Mouse (Mus musculus) forebrain, embryonic 14.5 days (tissue): Measurements from ENCODE around the gene Rhot1. TPM values are rescaled to one million over a fixed set of nuclear protein-coding genes. Genes with fewer than 3 reads are reported as not detected.
A peak's percentile ranks its signal among the peaks of the same experiment; 100 is the strongest.
"Not testable (repeated sequence)": the region's sequence is repeated elsewhere in the genome, so short reads cannot be mapped to it uniquely, and the experiment has no call there.

Source experiments
- ATAC-seq: fragments of 200-750 bp; cut with Nextera tagmentation; 2 replicates; pipeline ENCODE4 v1.8.0; 2017; ENCODE audit warnings: mild to moderate bottlenecking, moderate library complexity
- DNase-seq: peaks from one replicate; pipeline ENCODE4 v3.0.0-alpha.2; 2015; ENCODE audit warnings: low spot score
- H3K27ac ChIP-seq: fragments of 300-500 bp; sonication (generic); 2 replicates; pipeline ENCODE4 v1.5.1; 2014; ENCODE audit warnings: low read depth, mild to moderate bottlenecking, control low read depth, low read length, moderate library complexity
- H3K27me3 ChIP-seq: fragments of 300-500 bp; sonication (generic); replicated peaks from 2 replicates; pipeline ENCODE4 v1.6.1; 2014; ENCODE audit warnings: low read length, control low read depth, mixed read lengths; ENCODE audit not compliant: control insufficient read depth, insufficient read depth
- H3K36me3 ChIP-seq: fragments of 300-500 bp; sonication (generic); 2 replicates; pipeline ENCODE4 v1.6.1; 2014; ENCODE audit warnings: low read length, control low read depth; ENCODE audit not compliant: control insufficient read depth, insufficient read depth
- H3K4me1 ChIP-seq: fragments of 300-500 bp; sonication (generic); 2 replicates; pipeline ENCODE4 v1.6.1; 2014; ENCODE audit warnings: antibody characterized with exemption, low read length, control low read depth; ENCODE audit not compliant: control insufficient read depth, insufficient read depth
- H3K4me2 ChIP-seq: fragments of 300-500 bp; sonication (generic); 2 replicates; pipeline ENCODE4 v1.6.1; 2014; ENCODE audit warnings: mild to moderate bottlenecking, control low read depth, low read length
- H3K4me3 ChIP-seq: fragments of 300-500 bp; sonication (generic); 2 replicates; pipeline ENCODE4 v1.5.1; 2014; ENCODE audit warnings: low read depth, low read length, control low read depth
- H3K9ac ChIP-seq: fragments of 300-500 bp; sonication (generic); 2 replicates; pipeline ENCODE4 v1.6.1; 2014; ENCODE audit warnings: mild to moderate bottlenecking, low read length, control low read depth, moderate library complexity
- H3K9me3 ChIP-seq: fragments of 300-500 bp; sonication (generic); replicated peaks from 2 replicates; pipeline ENCODE4 v1.6.1; 2016; ENCODE audit warnings: low read length, control low read depth, mixed read lengths; ENCODE audit not compliant: control insufficient read depth
- WGBS: fragments of 180-500 bp; shearing (Covaris S2); extraction: QIAGEN DNeasy Blood & Tissue Kit; methylation state at CpG from one replicate; pipeline ENCODE4 v1.1.7; 2014; 5-methylcytosine and 5-hydroxymethylcytosine counted together
- polyA plus RNA-seq: library from polyadenylated mRNA; unstranded; fragments of >200 nt; fragmentation: Nextera tagmentation; extraction: Ambion mirVana; gene quantifications from 2 replicates; pipeline ENCODE4 v1.2.1, GENCODE M21; 2014

Rhot1 gene
- polyA plus RNA-seq, 1 experiment from 2014 or later: 68.8 TPM

GRCm38 (mm10) chr11:80204941-80205340 is 3.9 kb upstream of the Rhot1 start:
- ATAC-seq (no peak), DNase-seq (no peak)
- Histone ChIP-seq H3K36me3 (no peaks in the 10 kb centered on the region), H3K27me3 (no peaks in the 10 kb centered on the region), H3K9ac (no peak overlapping the region), H3K4me1 (peaks cover 1% of the 10 kb centered on the region; the same call in 1 of the 2 replicates), H3K4me2 (no peak overlapping the region), H3K27ac (no peak overlapping the region), H3K4me3 (no peak overlapping the region), H3K9me3 (no peaks in the 10 kb centered on the region)
- 28% methylated on average over 5 of the region's 5 CpGs for WGBS

GRCm38 (mm10) chr11:80208465-80208859 is 357 bp upstream of the Rhot1 start:
- H3K4me1 ChIP-seq: peaks cover 8% of the 10 kb centered on the region
- WGBS: 45% methylated on average over 7 of the region's 7 CpGs
- no peak overlapping the region for H3K27ac ChIP-seq
- no peaks in the 10 kb centered on the region for H3K9me3 ChIP-seq
- no peak overlapping the region for H3K4me2 ChIP-seq
- no peaks in the 10 kb centered on the region for H3K27me3 ChIP-seq
- DNase-seq (no peak), ATAC-seq (peak; percentile 24)
- H3K9ac ChIP-seq: no peak overlapping the region
- H3K4me3 ChIP-seq: no peak overlapping the region
- no peaks in the 10 kb centered on the region for H3K36me3 ChIP-seq

- DNase-seq: no peak
- H3K4me2 ChIP-seq: peak overlapping the region; percentile 65
- ATAC-seq: no peak
- no peaks in the 10 kb centered on the region for H3K9me3 ChIP-seq
- H3K36me3 ChIP-seq: peaks cover 6% of the 10 kb centered on the region; the same call in 1 of the 2 replicates
- no peak overlapping the region for H3K27ac ChIP-seq
- peaks cover 8% of the 10 kb centered on the region for H3K4me1 ChIP-seq
- H3K9ac ChIP-seq: no peak overlapping the region; the same call in 1 of the 2 replicates
- H3K4me3 ChIP-seq: peak overlapping the region; percentile 94; the same call in 1 of the 2 replicates
- 47% methylated on average over 6 of the region's 6 CpGs for WGBS
- no peaks in the 10 kb centered on the region for H3K27me3 ChIP-seq
These were observed 1.5 kb downstream of the Rhot1 start for GRCm38 (mm10) chr11:80210321-80210720.

- Histone ChIP-seq H3K27ac (no peak overlapping the region), H3K9ac (no peak overlapping the region), H3K4me2 (no peak overlapping the region), H3K27me3 (no peaks in the 10 kb centered on the region), H3K36me3 (peaks cover 9% of the 10 kb centered on the region; the same call in 1 of the 2 replicates), H3K9me3 (no peaks in the 10 kb centered on the region), H3K4me3 (no peak overlapping the region), H3K4me1 (peaks cover 8% of the 10 kb centered on the region)
- ATAC-seq (no peak), DNase-seq (no peak)
- 85% methylated on average over 2 of the region's 2 CpGs for WGBS
These were observed 3.5 kb downstream of the Rhot1 start for GRCm38 (mm10) chr11:80212282-80212681.

- WGBS: 89% methylated on average over 3 of the region's 3 CpGs
- no peak overlapping the region for H3K9ac ChIP-seq
- H3K4me1 ChIP-seq: peaks cover 3% of the 10 kb centered on the region
- H3K27ac ChIP-seq: no peak overlapping the region
- H3K36me3 ChIP-seq: peaks cover 11% of the 10 kb centered on the region
- H3K27me3 ChIP-seq: no peaks in the 10 kb centered on the region
- no peak overlapping the region for H3K4me2 ChIP-seq
- H3K9me3 ChIP-seq: no peaks in the 10 kb centered on the region
- ATAC-seq: no peak
- H3K4me3 ChIP-seq: no peak overlapping the region
- DNase-seq: no peak
These were observed 6.5 kb downstream of the Rhot1 start for GRCm38 (mm10) chr11:80215291-80215690.

GRCm38 (mm10) chr11:80218657-80219293 is 10.0 kb downstream of the Rhot1 start:
- 86% methylated on average over 11 of the region's 11 CpGs for WGBS
- Histone ChIP-seq H3K36me3 (peaks cover 38% of the 10 kb centered on the region), H3K27me3 (no peaks in the 10 kb centered on the region), H3K9me3 (no peaks in the 10 kb centered on the region), H3K4me2 (no peak overlapping the region), H3K9ac (no peak overlapping the region), H3K4me1 (no peaks in the 10 kb centered on the region), H3K27ac (no peak overlapping the region), H3K4me3 (no peak overlapping the region)
- DNase-seq (no peak), ATAC-seq (no peak)

- H3K36me3 ChIP-seq: peaks cover 63% of the 10 kb centered on the region
- H3K9me3 ChIP-seq, ATAC-seq, H3K27ac ChIP-seq, H3K9ac ChIP-seq, H3K4me2 ChIP-seq, H3K4me3 ChIP-seq, H3K27me3 ChIP-seq, DNase-seq, H3K4me1 ChIP-seq: not testable (repeated sequence)
- 98% methylated on average over 5 of the region's 5 CpGs for WGBS
These were observed 21.2 kb downstream of the Rhot1 start for GRCm38 (mm10) chr11:80230066-80230465.

- DNase-seq (no peak), ATAC-seq (no peak)
- 83% methylated on average over 3 of the region's 3 CpGs for WGBS
- Histone ChIP-seq H3K4me1 (no peaks in the 10 kb centered on the region), H3K4me3 (no peak overlapping the region), H3K27ac (no peak overlapping the region), H3K9ac (no peak overlapping the region), H3K9me3 (no peaks in the 10 kb centered on the region), H3K27me3 (no peaks in the 10 kb centered on the region), H3K36me3 (peaks cover 44% of the 10 kb centered on the region), H3K4me2 (no peak overlapping the region)
These were observed 28.5 kb downstream of the Rhot1 start for GRCm38 (mm10) chr11:80237278-80237677.

GRCm38 (mm10) chr11:80238306-80238705 is 29.5 kb downstream of the Rhot1 start:
- DNase-seq: no peak
- H3K4me3 ChIP-seq: no peak overlapping the region
- H3K27ac ChIP-seq: no peak overlapping the region
- WGBS: 89% methylated on average over 4 of the region's 4 CpGs
- no peaks in the 10 kb centered on the region for H3K9me3 ChIP-seq
- no peak overlapping the region for H3K4me2 ChIP-seq
- ATAC-seq: no peak
- peaks cover 47% of the 10 kb centered on the region for H3K36me3 ChIP-seq
- H3K9ac ChIP-seq: no peak overlapping the region
- no peaks in the 10 kb centered on the region for H3K27me3 ChIP-seq
- H3K4me1 ChIP-seq: no peaks in the 10 kb centered on the region
